ENCODE assay signal across 11 mouse cellular contexts in genomic region chr9:62781965-62782364, GRCm38 (mm10). TPM values are rescaled to one million over a fixed set of nuclear protein-coding genes. Genes with fewer than 3 reads are reported as not detected.
A peak's percentile ranks its signal among the peaks of the same experiment; 100 is the strongest.
DNase-seq lines count a peak whose midpoint lies in the region; ATAC-seq lines count a peak whose summit lies in the region.
"Had no signal": no experiment of that assay in that cellular context is flagged by ENCODE, and none has a peak within 500 bp of the region (broad histone marks: within the 10 kb centered on the region; RNA-seq: fewer than 3 reads in every experiment).

No protein-coding gene starts in this region.

- WGBS in hindbrain, embryonic 10.5 days = 49% methylated on average over 3 of the region's 3 CpGs
- 60% methylated on average over 3 of the region's 3 CpGs for WGBS in hindbrain, embryonic 11.5 days

- H3K36me3 ChIP-seq in hindbrain, embryonic 10.5 days = no peaks in the 10 kb centered on the region
- H3K36me3 ChIP-seq in hindbrain, embryonic 11.5 days (ENCODE audit: control insufficient read depth, insufficient read depth, low read length) = no peaks in the 10 kb centered on the region
- H3K36me3 ChIP-seq: neural tube, embryonic 15.5 days had no signal

- no peak for ATAC-seq in hindbrain, embryonic 11.5 days (ENCODE audit: low FRiP score)

- H3K27me3 ChIP-seq in hindbrain, embryonic 10.5 days (ENCODE audit: insufficient read depth, poor library complexity, severe bottlenecking) = no peaks in the 10 kb centered on the region
- no peaks in the 10 kb centered on the region for H3K27me3 ChIP-seq in hindbrain, embryonic 11.5 days (ENCODE audit: control insufficient read depth, insufficient read depth, low read length)
- H3K27me3 ChIP-seq: neural tube, embryonic 15.5 days had no signal

- peaks cover 32% of the 10 kb centered on the region for H3K4me1 ChIP-seq in hindbrain, embryonic 10.5 days (replicated peaks)
- peaks cover 3% of the 10 kb centered on the region; the same call in 1 of the 2 replicates for H3K4me1 ChIP-seq in hindbrain, embryonic 11.5 days (replicated peaks; ENCODE audit: control insufficient read depth, insufficient read depth, low read length)

- H3K4me2 ChIP-seq in hindbrain, embryonic 11.5 days (replicated peaks; ENCODE audit: low read depth, low read length) = no peak overlapping the region
- H3K4me2 ChIP-seq: neural tube, embryonic 15.5 days had no signal

- no peak for DNase-seq in hindbrain, embryonic 10.5 days (ENCODE audit: low spot score)
- DNase-seq in hindbrain, embryonic 11.5 days (ENCODE audit: low spot score) = no peak
- peak; percentile 59 for DNase-seq in MN1 (ENCODE audit: low spot score)
- peak; percentile 17 for DNase-seq in embryo, embryonic 10.5 days (ENCODE audit: low spot score)
- DNase-seq in kidney, postnatal 25 days = peak; percentile 33 to 70
- no peak for DNase-seq in right cerebral cortex, postnatal 36 days (ENCODE audit: low spot score in 2 of 2)
- no peak for DNase-seq in gastrocnemius, postnatal 4 days (ENCODE audit: low spot score in 2 of 2)
- DNase-seq in ovary, postnatal 14 days (ENCODE audit: low spot score) = no peak
- DNase-seq: adrenal gland, adult 8-10 months; cerebellum, adult 8-10 months had no signal

- peak overlapping the region; percentile 53; the same call in 1 of the 2 replicates for H3K27ac ChIP-seq in hindbrain, embryonic 10.5 days
- H3K27ac ChIP-seq in hindbrain, embryonic 11.5 days (ENCODE audit: low read depth, low read length) = no peak overlapping the region

- H3K4me3 ChIP-seq in hindbrain, embryonic 10.5 days = no peak overlapping the region
- H3K4me3 ChIP-seq in hindbrain, embryonic 11.5 days (ENCODE audit: low read depth, low read length) = no peak overlapping the region
- H3K4me3 ChIP-seq: neural tube, embryonic 15.5 days had no signal

- no peaks in the 10 kb centered on the region for H3K9me3 ChIP-seq in hindbrain, embryonic 10.5 days
- H3K9me3 ChIP-seq in hindbrain, embryonic 11.5 days (ENCODE audit: control insufficient read depth, low read length) = no peaks in the 10 kb centered on the region
- H3K9me3 ChIP-seq: neural tube, embryonic 15.5 days had no signal

- H3K9ac ChIP-seq in hindbrain, embryonic 11.5 days (ENCODE audit: low read depth, low read length) = no peak overlapping the region
- H3K9ac ChIP-seq: neural tube, embryonic 15.5 days had no signal

RNA-seq across cellular contexts. Expression of gene Fem1b, which starts 29.8 kb away (rescaled TPM):
- polyA plus RNA-seq in hindbrain, embryonic 10.5 days (2016; fragmentation: Nextera tagmentation; extraction: Ambion mirVana) = 30.0 and 32.2 TPM in 2 replicates
- polyA plus RNA-seq in hindbrain, embryonic 11.5 days (2014; fragmentation: Nextera tagmentation; extraction: Ambion mirVana) = 46.9 and 53.7 TPM in 2 replicates
- total RNA-seq in gastrocnemius, postnatal 4 days (2021) = 10 to 100 TPM; 28.9 to 29.7 TPM

RNA-seq across cellular contexts. Expression of gene Cln6, which starts 56.6 kb away (rescaled TPM):
- 12.6 and 15.1 TPM in 2 replicates for polyA plus RNA-seq in hindbrain, embryonic 10.5 days (2016; fragmentation: Nextera tagmentation; extraction: Ambion mirVana)
- polyA plus RNA-seq in hindbrain, embryonic 11.5 days (2014; fragmentation: Nextera tagmentation; extraction: Ambion mirVana) = 7.9 and 8.5 TPM in 2 replicates
- 10 to 100 TPM; 26.4 to 27.2 TPM for total RNA-seq in gastrocnemius, postnatal 4 days (2021)

Comparison
In these comparisons a context has a peak if more than half of its experiments do, and no peak if none do; other contexts are left out.
1. DNase-seq: peak in MN1 (single experiment), embryo, embryonic 10.5 days (single experiment) and kidney, postnatal 25 days (2 of 2); none in hindbrain, embryonic 10.5 days (single experiment), hindbrain, embryonic 11.5 days (single experiment), right cerebral cortex, postnatal 36 days (0 of 2), gastrocnemius, postnatal 4 days (0 of 2) and ovary, postnatal 14 days (single experiment).